Mouse (Mus musculus) hindbrain, embryonic 14.5 days (tissue): ENCODE data around the gene Gm5475. TPM values are rescaled to one million over a fixed set of nuclear protein-coding genes. Genes with fewer than 3 reads are reported as not detected.

ENCODE experiments used
- ATAC-seq: fragments of 200-750 bp; cut with Nextera tagmentation; 2 replicates; pipeline ENCODE4 v1.8.0; 2017; ENCODE audit warnings: moderate number of reproducible peaks, mild to moderate bottlenecking, moderate TSS enrichment, moderate library complexity; ENCODE audit not compliant: low FRiP score
- DNase-seq: peaks from one replicate; pipeline ENCODE4 v3.0.0-alpha.2; 2015; ENCODE audit warnings: low spot score
- H3K27ac ChIP-seq: fragments of 300-500 bp; sonication (generic); 2 replicates; pipeline ENCODE4 v1.5.1; 2014; ENCODE audit warnings: mild to moderate bottlenecking, moderate library complexity
- H3K27me3 ChIP-seq: fragments of 300-500 bp; sonication (generic); 2 replicates; pipeline ENCODE4 v1.6.1; 2014; ENCODE audit warnings: mild to moderate bottlenecking, low read length, mixed read lengths; ENCODE audit not compliant: control insufficient read depth, insufficient read depth
- H3K36me3 ChIP-seq: fragments of 300-500 bp; sonication (generic); replicated peaks from 2 replicates; pipeline ENCODE4 v1.6.1; 2014; ENCODE audit not compliant: control insufficient read depth, insufficient read depth
- H3K4me1 ChIP-seq: fragments of 300-500 bp; sonication (generic); replicated peaks from 2 replicates; pipeline ENCODE4 v1.6.1; 2014; ENCODE audit warnings: antibody characterized with exemption, low read length, mixed read lengths; ENCODE audit not compliant: control insufficient read depth, insufficient read depth
- H3K4me2 ChIP-seq: fragments of 300-500 bp; sonication (generic); replicated peaks from 2 replicates; pipeline ENCODE4 v1.6.1; 2014; ENCODE audit warnings: mild to moderate bottlenecking, moderate library complexity
- H3K4me3 ChIP-seq: fragments of 300-500 bp; sonication (generic); replicated peaks from 2 replicates; pipeline ENCODE4 v1.5.1; 2014; ENCODE audit warnings: mild to moderate bottlenecking, low read length
- H3K9ac ChIP-seq: fragments of 300-500 bp; sonication (generic); 2 replicates; pipeline ENCODE4 v1.6.1; 2014
- H3K9me3 ChIP-seq: fragments of 300-500 bp; sonication (generic); 2 replicates; pipeline ENCODE4 v1.6.1; 2016; ENCODE audit warnings: low read length; ENCODE audit not compliant: control insufficient read depth
- WGBS: fragments of 180-500 bp; shearing (Covaris S2); extraction: QIAGEN DNeasy Blood & Tissue Kit; methylation state at CpG from one replicate; pipeline ENCODE4 v1.1.7; 2014; 5-methylcytosine and 5-hydroxymethylcytosine counted together
- polyA plus RNA-seq: library from polyadenylated mRNA; unstranded; fragments of >200 nt; fragmentation: Nextera tagmentation; extraction: Ambion mirVana; gene quantifications from 2 replicates; pipeline ENCODE4 v1.2.1, GENCODE M21; 2014

The Gm5475 gene
- polyA plus RNA-seq, 1 experiment from 2014 or later = 0.15 TPM

- peaks cover 32% of the 10 kb centered on the region for H3K36me3 ChIP-seq
- no peaks in the 10 kb centered on the region for H3K4me1 ChIP-seq
- H3K4me3 ChIP-seq = no peak overlapping the region
- no peak overlapping the region for H3K9ac ChIP-seq
- no peak for ATAC-seq
- no peak for DNase-seq
- H3K27me3 ChIP-seq = no peaks in the 10 kb centered on the region
- no peak overlapping the region for H3K27ac ChIP-seq
- no peaks in the 10 kb centered on the region for H3K9me3 ChIP-seq
- H3K4me2 ChIP-seq = no peak overlapping the region
- WGBS = 85% methylated on average over 7 of the region's 7 CpGs
These were observed 30.9 kb upstream of the Gm5475 start for GRCm38 (mm10) chr15:100391066-100391465.

GRCm38 (mm10) chr15:100391599-100391998 is 30.3 kb upstream of the Gm5475 start:
- no peak overlapping the region for H3K4me2 ChIP-seq
- no peaks in the 10 kb centered on the region for H3K27me3 ChIP-seq
- DNase-seq (no peak), ATAC-seq (no peak)
- H3K9me3 ChIP-seq = no peaks in the 10 kb centered on the region
- H3K4me1 ChIP-seq = no peaks in the 10 kb centered on the region
- no peak overlapping the region for H3K4me3 ChIP-seq
- 98% methylated on average over 7 of the region's 7 CpGs for WGBS
- no peak overlapping the region for H3K27ac ChIP-seq
- H3K36me3 ChIP-seq = peaks cover 37% of the 10 kb centered on the region
- H3K9ac ChIP-seq = no peak overlapping the region

GRCm38 (mm10) chr15:100393016-100393415 is 28.9 kb upstream of the Gm5475 start:
- H3K36me3 ChIP-seq = peaks cover 52% of the 10 kb centered on the region

GRCm38 (mm10) chr15:100395561-100395960 is 26.4 kb upstream of the Gm5475 start:
- 97% methylated on average over 3 of the region's 3 CpGs for WGBS
- Histone ChIP-seq H3K27ac (no peak overlapping the region), H3K27me3 (no peaks in the 10 kb centered on the region), H3K36me3 (peaks cover 77% of the 10 kb centered on the region), H3K4me1 (no peaks in the 10 kb centered on the region), H3K4me2 (no peak overlapping the region), H3K9ac (no peak overlapping the region), H3K4me3 (no peak overlapping the region), H3K9me3 (no peaks in the 10 kb centered on the region)
- ATAC-seq = no peak
- DNase-seq = no peak

More at GRCm38 (mm10) chr15:100393016-100393415, 28.9 kb upstream of the Gm5475 start:
- no peak overlapping the region for H3K9ac ChIP-seq
- whole genome bisulfite sequencing = 87% methylated on average over 11 of the region's 11 CpGs
- DNase-seq (no peak), ATAC-seq (no peak)
- no peaks in the 10 kb centered on the region for H3K4me1 ChIP-seq
- H3K4me2 ChIP-seq = no peak overlapping the region
- no peaks in the 10 kb centered on the region for H3K9me3 ChIP-seq
- H3K27me3 ChIP-seq = no peaks in the 10 kb centered on the region
- H3K27ac ChIP-seq = no peak overlapping the region
- no peak overlapping the region for H3K4me3 ChIP-seq

- 89% methylated on average over 16 of the region's 16 CpGs for WGBS
- Histone ChIP-seq H3K4me2 (no peak overlapping the region), H3K27me3 (no peaks in the 10 kb centered on the region), H3K9ac (no peak overlapping the region), H3K4me1 (no peaks in the 10 kb centered on the region), H3K27ac (no peak overlapping the region), H3K36me3 (peaks cover 99% of the 10 kb centered on the region), H3K9me3 (no peaks in the 10 kb centered on the region), H3K4me3 (no peak overlapping the region)
- DNase-seq (no peak), ATAC-seq (no peak)
These were observed 21.2 kb upstream of the Gm5475 start for GRCm38 (mm10) chr15:100400592-100401250.

- Histone ChIP-seq H3K27me3 (no peaks in the 10 kb centered on the region), H3K4me3 (no peak overlapping the region), H3K27ac (no peak overlapping the region), H3K4me1 (no peaks in the 10 kb centered on the region), H3K9ac (no peak overlapping the region), H3K36me3 (peaks cover 95% of the 10 kb centered on the region), H3K9me3 (no peaks in the 10 kb centered on the region), H3K4me2 (no peak overlapping the region)
- DNase-seq (no peak), ATAC-seq (no peak)
- 78% methylated on average over 4 of the region's 4 CpGs for WGBS
These were observed 20.1 kb upstream of the Gm5475 start for GRCm38 (mm10) chr15:100401811-100402210.

GRCm38 (mm10) chr15:100402347-100402746 is 19.6 kb upstream of the Gm5475 start:
- Histone ChIP-seq H3K36me3 (peaks cover 93% of the 10 kb centered on the region), H3K27ac (no peak overlapping the region), H3K27me3 (no peaks in the 10 kb centered on the region), H3K4me3 (no peak overlapping the region), H3K9me3 (no peaks in the 10 kb centered on the region), H3K9ac (no peak overlapping the region), H3K4me1 (no peaks in the 10 kb centered on the region), H3K4me2 (no peak overlapping the region)
- WGBS = 93% methylated on average over 14 of the region's 14 CpGs
- no peak for ATAC-seq
- no peak for DNase-seq

GRCm38 (mm10) chr15:100402798-100403197 is 19.1 kb upstream of the Gm5475 start:
- Histone ChIP-seq H3K4me3 (no peak overlapping the region), H3K9me3 (no peaks in the 10 kb centered on the region), H3K4me1 (no peaks in the 10 kb centered on the region), H3K9ac (no peak overlapping the region), H3K4me2 (no peak overlapping the region), H3K36me3 (peaks cover 93% of the 10 kb centered on the region), H3K27me3 (no peaks in the 10 kb centered on the region), H3K27ac (no peak overlapping the region)
- DNase-seq (no peak), ATAC-seq (no peak)
- 82% methylated on average over 4 of the region's 4 CpGs for WGBS

GRCm38 (mm10) chr15:100403318-100404000 is 18.5 kb upstream of the Gm5475 start:
- ATAC-seq (no peak), DNase-seq (no peak)
- WGBS = 93% methylated on average over 16 of the region's 16 CpGs
- H3K27ac ChIP-seq = no peak overlapping the region
- H3K27me3 ChIP-seq = no peaks in the 10 kb centered on the region
- H3K4me2 ChIP-seq = no peak overlapping the region
- no peaks in the 10 kb centered on the region for H3K9me3 ChIP-seq
- H3K9ac ChIP-seq = no peak overlapping the region
- H3K4me1 ChIP-seq = no peaks in the 10 kb centered on the region
- H3K36me3 ChIP-seq = peaks cover 93% of the 10 kb centered on the region
- H3K4me3 ChIP-seq = no peak overlapping the region
